Mouse (Mus musculus): ENCODE data around the gene Cmah.

Gene Cmah

DNA sequence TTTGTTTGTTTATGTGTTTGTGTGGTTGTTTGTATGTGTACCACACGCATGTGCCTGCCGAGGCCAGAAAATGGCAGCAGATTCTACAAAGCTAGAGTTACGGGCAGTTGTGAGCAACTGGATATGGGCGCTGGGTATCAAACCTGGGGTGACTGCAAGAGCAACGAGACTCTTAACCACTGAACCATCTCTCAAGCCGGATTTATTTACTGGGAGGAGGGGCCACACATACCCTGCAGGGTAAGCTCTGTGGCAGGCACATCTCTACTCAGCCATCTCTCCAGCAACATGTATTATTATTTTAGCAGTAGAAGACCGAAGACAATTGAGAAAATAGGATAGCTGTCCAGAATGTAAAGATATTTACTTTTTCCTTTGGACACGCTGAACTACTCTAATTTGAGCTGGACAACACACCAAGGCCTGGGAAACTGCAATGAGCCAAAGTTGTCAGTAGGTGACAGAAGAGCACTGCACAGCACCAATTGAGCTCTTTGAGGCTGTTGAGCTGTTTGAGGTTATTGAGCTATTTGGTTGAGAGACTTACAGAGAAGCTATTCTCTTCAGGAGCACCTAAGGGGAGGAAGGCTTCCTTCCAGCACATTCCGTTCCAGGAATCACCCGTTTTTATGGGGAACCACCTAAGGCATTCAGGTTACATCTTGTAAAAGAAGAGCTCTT is 154.6 kb downstream of the Cmah start:
- DNase-seq (ENCODE audit: extremely low read depth, low read depth): no peak

DNA sequence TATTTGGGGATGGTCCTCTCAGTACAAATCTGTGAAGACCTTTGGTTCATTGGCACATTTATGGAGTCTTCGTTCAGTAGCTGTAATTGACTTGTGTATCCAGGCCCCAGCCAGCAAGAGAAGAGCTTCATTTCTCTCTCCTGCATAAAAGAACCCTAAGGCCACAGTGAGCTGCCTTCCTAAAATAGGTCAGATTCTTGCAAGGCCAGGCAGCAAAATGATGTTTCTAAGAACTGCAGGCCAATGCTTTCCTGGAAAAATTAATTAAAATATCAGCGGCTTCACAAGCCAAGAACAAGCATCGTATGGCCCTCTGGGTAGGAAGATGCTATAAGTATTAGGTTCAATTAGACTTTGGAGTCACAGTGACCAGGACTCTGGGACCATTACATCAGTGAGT is 156.5 kb downstream of the Cmah start:
- no peak for DNase-seq (ENCODE audit: extremely low read depth, low read depth)

DNA sequence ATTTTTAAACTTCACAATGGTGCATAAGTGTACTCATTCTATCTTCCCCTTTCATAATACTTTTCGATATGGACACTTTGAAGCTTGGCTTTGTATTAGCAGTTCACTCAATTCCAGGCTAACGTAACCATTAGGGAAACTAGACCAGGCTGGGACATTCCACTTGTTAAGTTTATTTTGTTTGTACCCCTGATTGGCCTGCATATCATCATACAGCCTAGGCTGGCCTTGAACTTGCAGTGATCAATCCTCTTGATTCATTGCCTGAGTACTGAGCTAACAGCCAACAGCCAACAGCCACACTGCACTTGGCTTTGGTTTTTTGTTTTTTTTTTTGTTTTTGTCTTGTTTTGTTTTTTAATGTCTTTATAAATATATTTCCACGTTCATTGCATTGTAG is 157.6 kb downstream of the Cmah start:
- no peak for DNase-seq (ENCODE audit: extremely low read depth, low read depth)

DNA sequence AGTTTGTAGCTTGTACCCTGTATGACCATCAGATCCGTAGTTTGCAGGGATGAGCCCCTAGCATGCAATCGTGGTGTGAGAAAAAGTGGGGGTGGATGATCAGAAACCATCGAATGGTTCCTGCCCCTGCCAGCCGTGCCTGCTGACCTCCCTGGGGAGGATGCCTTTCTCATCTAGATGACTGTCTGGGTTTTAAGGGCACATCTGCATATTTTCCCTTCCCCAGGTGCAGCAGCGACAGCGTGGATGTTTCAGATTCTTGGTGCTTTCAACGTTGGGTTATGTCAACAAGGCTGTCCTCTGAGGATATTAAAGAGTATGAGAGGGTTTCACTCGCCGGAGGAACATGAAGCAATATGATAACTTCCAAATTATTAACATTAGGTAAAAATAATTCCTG is 158.8 kb downstream of the Cmah start:
- DNase-seq (ENCODE audit: extremely low read depth, low read depth): no peak

DNA sequence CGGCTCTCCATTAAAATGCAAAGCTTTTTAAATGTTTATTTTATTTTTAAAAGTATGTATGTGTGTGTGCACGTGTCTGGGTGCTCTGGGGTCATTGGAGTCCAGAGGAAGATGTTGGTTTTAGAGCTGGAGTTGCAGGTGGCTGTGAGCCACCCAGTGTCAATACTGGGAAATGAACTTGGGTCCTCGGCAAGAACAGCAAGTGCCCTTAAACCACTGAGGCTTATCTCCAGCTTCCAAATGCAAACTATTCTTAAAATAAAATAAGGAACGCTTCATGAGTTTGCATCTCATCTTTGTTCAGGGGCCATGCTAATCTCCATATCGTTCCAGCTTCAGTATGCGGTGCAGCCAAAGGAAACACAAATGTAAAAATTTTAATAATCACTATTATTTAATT is 159.2 kb downstream of the Cmah start:
- DNase-seq (ENCODE audit: extremely low read depth, low read depth): no peak

DNA sequence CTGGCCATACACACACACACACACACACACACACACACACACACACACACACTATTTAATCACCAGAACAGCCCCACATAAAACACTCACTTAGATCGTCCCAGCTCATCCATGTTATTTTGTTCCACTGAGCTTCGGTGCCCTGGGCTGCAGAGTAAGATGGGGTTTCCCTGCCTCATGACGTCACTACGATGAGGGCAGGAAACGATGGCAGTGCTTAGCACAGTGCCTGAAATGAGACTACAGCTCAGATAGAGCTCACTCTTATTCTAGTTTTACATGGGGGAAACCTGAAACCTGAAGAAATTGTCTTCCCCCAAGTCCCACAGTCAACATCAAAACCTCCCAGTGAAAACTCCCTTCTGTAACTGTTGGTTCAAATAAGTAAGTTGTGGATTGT is 159.9 kb downstream of the Cmah start:
- no peak for DNase-seq (ENCODE audit: extremely low read depth, low read depth)

DNA sequence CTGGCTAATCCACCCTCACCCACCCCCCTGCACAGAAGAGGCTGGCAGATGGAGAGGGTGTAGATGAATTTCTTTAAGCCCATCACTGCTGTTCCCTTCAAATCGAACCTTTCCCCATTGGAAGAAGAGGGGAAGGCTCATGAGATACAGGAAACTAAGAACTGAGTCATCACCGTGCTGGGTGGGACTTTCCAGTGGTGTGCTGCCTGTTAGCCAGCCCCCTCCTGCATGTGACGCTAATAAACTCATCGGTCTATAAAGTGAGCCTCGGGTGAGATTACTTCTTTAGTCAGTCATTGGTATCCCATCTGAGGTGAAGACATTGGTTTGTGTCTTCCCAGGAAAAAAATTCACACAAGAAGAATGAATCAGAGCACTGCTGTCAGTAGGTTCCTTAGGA is 160.3 kb downstream of the Cmah start:
- no peak for DNase-seq (ENCODE audit: extremely low read depth, low read depth)

DNA sequence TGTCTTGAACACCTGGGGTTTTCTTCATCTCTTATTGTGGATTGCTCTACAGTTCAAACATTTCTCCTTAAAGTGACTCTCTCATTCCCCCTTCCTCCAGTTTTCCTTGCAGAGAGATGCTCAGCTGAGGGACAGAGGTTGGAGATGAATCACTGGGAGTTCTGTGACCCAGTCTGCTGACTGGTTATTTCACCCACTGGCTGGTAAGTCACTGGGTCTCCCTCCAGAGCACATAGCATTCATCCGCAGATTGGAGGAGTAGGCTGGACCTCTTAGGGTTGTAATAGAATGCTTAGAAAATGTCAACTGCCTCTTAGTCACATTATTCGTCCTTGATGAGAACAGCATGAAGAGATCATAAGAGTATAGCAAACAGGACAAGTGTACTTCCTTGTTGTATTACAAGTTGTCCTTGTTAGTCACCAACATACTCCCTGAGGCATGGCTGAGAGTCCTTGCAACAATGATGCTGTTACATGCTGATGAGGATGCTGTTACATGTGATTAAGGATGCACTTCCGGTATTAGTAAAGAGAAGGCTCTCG is 161.4 kb downstream of the Cmah start:
- DNase-seq (ENCODE audit: extremely low read depth, low read depth): no peak

DNA sequence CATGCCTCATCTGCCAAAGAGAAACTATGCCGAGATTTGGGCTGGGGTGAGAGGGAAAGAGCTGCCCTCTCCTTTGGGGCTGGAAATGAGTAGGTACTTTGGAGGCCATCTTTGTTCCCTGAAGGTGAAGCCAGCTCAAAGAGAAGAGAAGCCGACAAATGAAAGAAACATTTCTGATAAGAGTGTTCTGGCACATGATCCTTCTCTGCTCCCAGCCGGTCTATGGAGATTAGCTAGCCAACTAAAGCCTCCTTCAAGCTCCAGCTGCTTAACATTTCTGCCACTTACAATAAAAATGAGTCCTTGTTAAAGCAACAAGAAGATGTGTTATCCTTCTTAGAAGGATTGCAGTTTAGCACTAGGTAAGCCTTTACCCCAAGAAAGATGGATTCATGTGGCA is 162.3 kb downstream of the Cmah start:
- DNase-seq (ENCODE audit: extremely low read depth, low read depth): no peak

DNA sequence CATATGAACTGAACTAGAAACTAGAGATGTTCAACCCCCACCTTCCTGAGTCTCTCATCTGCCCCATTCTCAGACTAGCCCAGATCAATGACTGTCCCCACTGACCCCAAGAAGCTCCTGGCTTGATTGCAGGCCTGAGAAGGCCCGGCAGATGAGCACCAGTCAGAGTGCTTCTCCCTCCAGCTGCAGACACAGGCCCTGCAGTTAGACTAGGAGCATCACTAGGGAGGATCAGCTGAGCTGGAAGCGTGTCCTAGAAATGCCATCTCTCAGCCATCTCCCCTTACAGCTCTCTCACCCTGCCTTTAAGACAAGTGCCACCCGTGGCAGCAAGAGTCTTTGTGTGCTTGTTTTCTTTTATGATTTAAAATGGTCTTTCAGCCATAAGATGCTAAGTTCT is 162.8 kb downstream of the Cmah start:
- DNase-seq (ENCODE audit: extremely low read depth, low read depth): no peak

DNA sequence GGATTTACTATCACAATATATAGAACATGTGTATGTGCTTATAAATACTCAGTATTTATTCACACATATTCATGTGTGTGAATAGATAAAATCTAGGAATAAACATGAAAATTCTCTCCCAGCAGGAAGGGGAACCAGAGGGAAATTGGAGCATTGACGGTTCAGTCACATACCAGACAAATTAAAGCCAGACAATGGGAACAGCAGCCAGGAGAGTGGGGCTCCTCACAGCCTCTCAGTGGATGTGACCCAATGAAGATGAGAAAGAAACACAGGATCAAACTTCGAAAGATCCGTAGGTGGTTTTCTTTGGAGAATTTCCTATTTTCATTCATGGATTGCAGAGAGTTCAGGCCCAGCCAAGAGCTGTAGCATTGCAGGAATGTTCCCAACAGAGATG is 163.9 kb downstream of the Cmah start:
- DNase-seq (ENCODE audit: extremely low read depth, low read depth): no peak

DNA sequence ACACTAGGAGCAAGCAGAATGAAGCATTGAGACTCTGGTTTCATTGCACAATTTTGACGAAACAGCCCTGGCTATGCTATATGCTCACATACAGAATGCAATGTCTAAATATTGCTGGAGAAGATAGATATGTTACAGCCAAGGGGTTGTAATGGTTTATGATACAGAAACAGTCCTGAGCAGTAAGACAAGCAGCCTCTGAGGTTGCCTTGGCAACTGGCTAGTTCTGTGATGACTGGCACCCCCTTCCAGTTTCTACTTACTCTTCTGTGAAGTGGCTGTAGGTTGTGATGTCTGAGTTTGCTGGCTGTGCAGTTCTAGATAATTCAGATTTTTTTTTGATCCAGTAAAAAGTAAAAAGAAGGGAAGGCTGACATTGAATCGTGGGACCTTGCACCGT is 166.6 kb downstream of the Cmah start:
- no peak for DNase-seq (ENCODE audit: extremely low read depth, low read depth)

DNA sequence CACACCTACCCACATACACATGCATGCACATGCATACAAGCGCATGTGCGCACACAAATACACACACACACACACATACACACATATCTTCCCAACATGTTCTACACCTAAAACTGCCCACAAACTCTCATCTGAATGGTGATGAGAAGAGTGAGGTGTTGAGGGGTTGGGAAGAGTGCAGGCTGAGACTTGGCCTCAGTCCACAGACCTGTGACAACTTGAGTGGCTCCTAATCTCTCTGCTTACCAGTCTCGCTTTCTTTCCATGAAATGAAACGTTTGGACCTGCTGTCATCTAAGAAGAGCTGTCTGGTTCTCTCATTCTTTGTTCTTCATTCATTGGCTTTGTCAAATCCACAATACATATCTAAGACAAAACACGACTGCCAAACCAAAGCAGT is 169.1 kb downstream of the Cmah start:
- DNase-seq (ENCODE audit: extremely low read depth, low read depth): no peak

DNA sequence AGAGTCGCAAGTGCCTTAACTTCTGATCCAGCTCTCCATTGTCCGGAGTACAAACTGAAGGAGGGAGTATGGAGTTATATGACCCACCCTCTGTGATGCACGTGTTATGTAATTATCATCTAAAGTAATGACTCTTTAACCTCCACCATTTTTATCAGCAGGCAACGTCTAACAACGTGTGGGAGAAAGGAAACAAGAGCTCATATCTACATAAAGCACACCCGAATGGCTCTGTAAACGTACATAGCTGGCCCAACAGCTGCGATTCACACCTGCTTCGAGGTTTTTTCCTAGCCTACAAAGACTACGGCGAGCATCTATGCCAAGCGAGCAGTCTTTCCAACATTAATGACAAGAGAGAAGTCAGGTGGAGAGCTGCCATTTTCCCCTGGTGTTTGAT is 169.8 kb downstream of the Cmah start:
- peak; percentile 62 for DNase-seq (ENCODE audit: extremely low read depth, low read depth)

DNA sequence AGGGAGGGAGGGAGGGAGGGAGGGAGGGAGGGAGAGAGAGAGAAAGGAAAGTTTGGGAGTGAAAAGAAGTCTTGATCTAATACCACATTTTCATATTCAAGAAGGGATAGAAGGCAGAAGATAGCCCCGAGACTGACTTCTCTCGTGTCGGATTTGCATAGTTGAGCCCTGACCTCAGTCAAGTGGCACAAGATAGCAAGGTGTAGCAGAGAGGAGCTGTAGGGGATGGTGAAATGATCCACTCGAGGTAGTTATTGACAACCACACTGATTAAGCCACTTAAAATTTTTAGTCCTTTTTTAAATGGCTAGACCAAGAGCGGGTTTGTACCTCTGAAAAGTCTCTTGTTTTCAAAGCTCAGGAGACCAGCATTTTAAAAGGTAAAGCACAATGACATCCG is 171.1 kb downstream of the Cmah start:
- no peak for DNase-seq (ENCODE audit: extremely low read depth, low read depth)

DNA sequence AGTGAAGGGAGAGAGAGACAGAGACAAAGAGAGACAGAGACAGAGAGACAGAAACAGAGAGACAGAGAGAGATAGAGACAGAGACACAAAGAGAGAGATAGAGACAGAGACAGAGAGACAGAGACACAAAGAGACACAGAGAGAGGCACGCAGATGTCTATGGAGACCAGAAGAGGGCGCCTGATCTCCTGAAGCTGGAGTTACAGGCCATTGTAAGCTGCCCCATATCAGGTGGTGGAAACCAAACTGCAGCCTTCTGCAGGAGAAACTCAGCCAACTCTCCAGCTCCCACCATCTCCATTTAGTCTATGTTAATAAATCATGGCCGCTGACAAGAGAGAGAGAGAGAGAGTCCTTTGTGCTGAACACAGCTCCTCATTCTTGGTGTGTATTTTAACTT is 172.3 kb downstream of the Cmah start:
- peak; percentile 64 for DNase-seq (ENCODE audit: extremely low read depth, low read depth)

DNA sequence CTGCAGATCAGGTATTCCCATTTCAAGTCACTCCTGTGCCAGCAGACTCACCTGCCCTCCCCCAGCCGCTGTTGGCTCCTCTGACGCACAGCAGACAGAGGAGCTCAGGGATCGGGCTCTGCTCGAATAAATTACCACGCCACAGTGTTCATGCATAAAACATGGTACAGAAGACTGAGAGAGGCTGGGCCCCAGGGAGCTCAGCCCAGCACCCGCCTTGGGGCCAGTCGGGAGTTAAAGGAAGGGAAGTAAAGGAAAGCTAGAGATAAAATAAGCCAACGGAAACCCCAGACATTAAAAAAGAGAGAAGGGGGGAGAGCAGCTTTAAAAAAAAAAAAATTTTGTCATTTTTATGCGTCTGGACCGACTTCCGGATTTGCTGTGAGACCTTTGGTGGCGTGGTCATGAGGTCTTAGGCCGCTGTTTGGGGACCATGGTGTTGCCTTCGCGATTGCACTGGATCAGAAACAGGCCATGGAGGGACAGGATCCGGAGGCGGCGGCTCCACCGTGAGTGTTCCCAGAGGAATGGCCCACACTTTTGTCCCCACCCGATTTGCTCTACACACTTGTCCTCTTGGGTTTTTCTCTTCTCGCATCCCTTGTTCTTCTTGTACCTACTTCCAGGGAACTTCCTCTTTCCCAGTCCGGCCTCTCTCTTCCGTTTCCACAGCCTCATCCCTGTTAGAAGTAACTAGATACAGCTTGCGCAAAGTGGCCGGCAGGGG is 174.1 kb downstream of the Cmah start:
- DNase-seq (ENCODE audit: extremely low read depth, low read depth): peak; percentile 75

DNA sequence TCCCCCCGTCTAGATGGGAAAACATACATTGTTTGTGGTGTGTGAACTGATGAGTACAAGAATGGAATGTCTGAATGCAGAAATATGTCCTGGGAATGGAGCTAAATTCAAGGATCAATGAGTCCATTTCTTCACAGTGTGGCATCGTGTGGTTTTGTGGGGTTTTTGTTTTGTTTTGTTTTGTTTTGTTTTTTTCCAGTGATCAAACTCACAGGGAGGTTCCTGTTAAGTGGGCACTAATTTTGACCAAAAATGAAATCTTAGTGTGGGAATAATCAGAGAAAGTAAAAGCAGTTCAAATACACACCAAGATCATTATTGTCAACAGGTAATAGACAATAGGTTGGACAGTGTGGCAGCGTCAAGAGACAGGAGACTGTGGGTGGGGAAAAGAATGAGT is 174.7 kb downstream of the Cmah start:
- DNase-seq (ENCODE audit: extremely low read depth, low read depth): no peak

DNA sequence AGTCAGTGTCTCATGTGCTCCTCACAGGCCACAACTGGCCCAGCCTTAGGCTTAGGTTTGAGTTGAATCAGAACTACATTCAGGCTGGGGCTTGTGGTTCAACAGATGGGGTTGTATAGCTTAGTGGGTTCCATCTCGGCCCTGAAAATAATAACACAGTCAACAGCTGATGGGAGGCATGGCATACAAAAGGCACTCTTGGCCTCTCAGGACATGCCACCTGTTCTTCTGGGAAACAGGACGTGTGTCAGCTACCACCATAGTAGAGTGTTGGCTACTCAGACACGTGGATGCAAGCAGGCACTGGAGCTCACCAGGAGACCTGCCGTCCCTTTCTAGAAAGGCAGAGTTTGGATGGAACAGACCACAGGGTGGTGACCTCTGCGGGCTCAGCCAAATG is 178.6 kb downstream of the Cmah start:
- DNase-seq (ENCODE audit: extremely low read depth, low read depth): no peak

DNA sequence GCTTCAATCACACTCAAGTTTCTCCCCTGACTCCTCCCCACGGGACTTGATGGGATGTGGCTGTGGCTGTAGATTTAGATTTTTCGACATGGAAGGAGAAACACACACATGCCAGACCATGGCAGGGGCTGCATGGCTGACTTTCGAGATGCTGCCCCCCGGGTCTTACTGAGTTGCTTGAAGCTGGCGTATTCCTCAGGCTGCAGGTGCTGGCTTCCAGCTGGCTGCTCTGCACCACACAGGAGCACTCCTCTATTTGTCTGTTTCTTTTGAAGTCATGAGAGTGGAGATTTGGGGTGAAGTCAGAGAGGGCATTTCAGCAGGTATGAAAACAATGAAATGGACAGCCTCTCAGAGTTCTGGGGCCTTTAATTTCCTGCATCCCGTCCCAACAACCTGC is 180.0 kb downstream of the Cmah start:
- DNase-seq (ENCODE audit: extremely low read depth, low read depth): no peak

DNA sequence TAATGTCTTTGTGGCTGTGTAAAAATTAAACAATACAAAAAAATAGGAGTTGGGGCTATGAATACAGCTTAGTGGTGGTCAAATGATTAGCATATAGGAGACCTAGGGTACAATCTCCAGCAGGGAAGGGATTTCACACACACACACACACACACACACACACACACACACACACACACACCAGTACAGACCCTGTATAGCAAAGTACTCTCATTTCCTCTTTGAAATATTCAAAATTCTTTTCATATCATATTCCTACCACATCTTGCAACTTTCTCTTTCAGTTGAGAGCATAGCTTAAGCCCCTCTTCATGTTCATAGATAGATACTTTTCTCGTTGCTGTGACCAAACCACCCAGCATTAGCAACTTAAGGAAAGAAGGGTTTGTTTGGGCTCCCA is 181.7 kb downstream of the Cmah start:
- DNase-seq (ENCODE audit: extremely low read depth, low read depth): no peak

DNA sequence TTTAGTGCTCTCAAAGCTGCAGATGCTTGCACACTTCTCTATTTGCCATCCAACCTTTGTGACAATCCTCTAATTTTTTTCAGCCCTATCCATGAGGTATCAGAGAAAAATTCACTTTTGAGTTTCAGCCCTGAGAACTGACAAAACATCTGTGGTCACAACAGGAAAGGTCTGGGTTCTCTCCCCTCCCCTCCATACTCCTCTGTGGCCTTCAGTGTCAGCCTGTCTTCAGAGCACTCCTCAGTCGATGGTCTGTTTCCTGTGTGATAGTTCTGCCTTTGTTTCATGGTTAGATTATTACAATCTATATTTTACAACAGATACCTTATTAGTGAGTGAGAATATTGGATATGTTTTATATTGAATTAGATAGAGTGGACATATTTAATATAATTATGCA is 184.2 kb downstream of the Cmah start:
- DNase-seq (ENCODE audit: extremely low read depth, low read depth): no peak

DNA sequence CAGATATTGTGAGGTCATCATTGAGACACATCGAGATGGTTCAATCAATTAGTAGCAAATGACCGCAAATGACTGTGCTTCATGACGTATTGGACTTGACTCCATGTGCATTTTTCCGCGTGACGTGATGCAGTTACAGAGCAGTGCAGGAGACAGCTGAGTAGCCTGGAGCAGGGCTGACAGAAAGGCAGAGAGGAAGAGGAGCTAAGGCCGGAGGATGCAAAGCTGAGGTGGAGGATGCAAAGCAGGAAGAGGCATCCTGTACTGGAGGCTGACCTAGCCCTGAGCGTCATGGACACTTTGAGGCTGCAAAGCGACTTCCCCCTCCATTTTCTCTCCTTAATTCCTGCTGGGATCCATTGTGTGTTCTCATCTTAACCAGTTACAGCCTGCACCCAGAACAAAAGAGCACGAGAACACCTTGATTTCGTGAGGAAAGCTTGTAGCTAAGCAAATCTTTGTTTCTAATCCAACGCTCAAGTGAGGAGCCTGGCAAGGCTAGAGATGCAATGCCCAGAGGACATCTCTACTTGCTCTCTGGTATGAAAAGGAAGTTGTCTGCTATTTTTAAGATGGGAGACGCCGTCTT is 184.8 kb downstream of the Cmah start:
- no peak for DNase-seq (ENCODE audit: extremely low read depth, low read depth)

Data from MEL-GATA-1-ER (cell line).